Mouse (Mus musculus): ENCODE results near the gene Sdha.

DNA sequence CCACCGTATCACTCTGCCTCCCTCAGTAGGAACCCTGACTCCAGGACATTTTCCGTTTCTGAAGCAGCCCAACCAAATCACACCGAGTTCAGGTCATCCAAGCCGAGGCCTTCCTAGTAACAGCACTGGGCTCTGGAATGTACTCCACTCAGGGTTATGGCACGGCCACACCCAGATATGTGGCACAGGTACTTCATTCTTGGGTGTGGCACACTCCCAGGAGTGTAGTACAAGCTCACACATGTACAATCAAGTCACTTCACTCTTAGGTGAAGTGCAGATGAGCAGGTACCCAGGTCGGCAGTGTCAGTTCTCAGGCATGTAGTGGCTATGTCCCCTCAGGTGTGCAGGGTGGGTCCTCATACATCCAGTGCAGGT lies 48.5 kb downstream of the Sdha start:
- TF ChIP-seq CTCF (IDR thresholded peaks at IDR 0.05; ENCODE audit: control insufficient read depth, insufficient read depth, insufficient replicate concordance, low read depth, low read length) = no peak
- no peak for TF ChIP-seq POLR2A (IDR thresholded peaks at IDR 0.05; ENCODE audit: control insufficient read depth, low read depth, low read length)
